Mouse (Mus musculus) CH12.LX (cell line): ENCODE measurements at regions not wholly inside any gene's neighbourhood (a gene's known extent, or its start where the extent isn't known, plus 50 kb on each side); places are given as distances from the start of the nearest gene placed in this dataset.
"Not testable (repeated sequence)": the region's sequence is repeated elsewhere in the genome, so short reads cannot be mapped to it uniquely, and the experiment has no call there.

Source experiments
- CHD1 ChIP-seq: IDR thresholded peaks from 2 replicates; pipeline ENCODE4 v1.6.1; 2012; ENCODE audit warnings: low read depth, low read length, improper control_type of control experiment, inconsistent platforms
- CTCF ChIP-seq, 2 experiments: IDR thresholded peaks in 1 of 2; conservative IDR thresholded peaks in 1 of 2; 2 replicates each; pipeline ENCODE4 v1.5.1; 2011 to 2012; ENCODE audit warnings: low read depth in 2 of 2, low read length in 2 of 2, improper control_type of control experiment in 1 of 2, inconsistent platforms in 1 of 2, mild to moderate bottlenecking in 1 of 2, moderate library complexity in 1 of 2
- E2F4 ChIP-seq: IDR thresholded peaks from 2 replicates; pipeline ENCODE4 v1.6.1; 2011; ENCODE audit warnings: low read depth, low read length, improper control_type of control experiment; ENCODE audit not compliant: insufficient replicate concordance
- HCFC1 ChIP-seq: IDR thresholded peaks from 2 replicates; pipeline ENCODE4 v1.6.1; 2012; ENCODE audit warnings: low read depth, mild to moderate bottlenecking, inconsistent platforms, low read length, improper control_type of control experiment
- JUND ChIP-seq: conservative IDR thresholded peaks from 2 replicates; pipeline ENCODE4 v1.6.1; 2011; ENCODE audit warnings: low read depth, low read length, improper control_type of control experiment
- MAFK ChIP-seq: IDR thresholded peaks from 2 replicates; pipeline ENCODE4 v1.6.1; 2011; ENCODE audit warnings: low read length, improper control_type of control experiment; ENCODE audit not compliant: insufficient replicate concordance
- NELFE ChIP-seq: IDR thresholded peaks from 2 replicates; pipeline ENCODE4 v1.6.1; 2011; ENCODE audit warnings: low read depth, low read length, improper control_type of control experiment
- UBTF ChIP-seq: IDR thresholded peaks from 2 replicates; pipeline ENCODE4 v1.6.1; 2012; ENCODE audit warnings: low read depth, mild to moderate bottlenecking, inconsistent platforms, low read length, improper control_type of control experiment, moderate library complexity

DNA sequence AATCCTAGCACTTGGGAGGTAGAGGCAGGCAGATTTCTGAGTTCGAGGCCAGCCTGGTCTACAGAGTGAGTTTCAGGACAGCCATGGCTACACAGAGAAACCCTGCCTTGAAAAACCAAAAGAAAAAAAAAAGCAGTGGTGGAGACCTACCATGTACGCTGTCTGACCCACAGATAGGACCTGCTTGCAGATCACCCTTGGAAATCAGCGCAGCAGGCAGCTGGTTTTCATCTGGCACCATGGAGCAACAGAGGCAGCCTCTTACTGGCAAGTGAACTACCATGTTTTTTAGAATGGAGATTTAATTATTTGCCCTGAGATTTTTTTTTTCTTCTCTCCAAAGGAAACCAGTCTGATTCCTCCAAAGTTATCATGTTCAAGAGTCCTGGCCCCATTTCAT is 150.8 kb upstream of the Mpdz start:
- not testable (repeated sequence) for TF ChIP-seq JUND; MAFK; CTCF (conservative IDR thresholded peaks at IDR 0.05 in 1 of 2, IDR thresholded peaks at IDR 0.05 in 1 of 2; ENCODE audit: low read depth in 2 of 2, low read length in 2 of 2); HCFC1; E2F4; CHD1; NELFE; UBTF
